Mouse (Mus musculus): ENCODE results near the gene Fstl1. TPM values are rescaled to one million over a fixed set of nuclear protein-coding genes. Genes with fewer than 3 reads are reported as not detected.

The Fstl1 gene
- total RNA-seq, 1 experiment from 2014 or later, result 120 TPM

GRCm38 (mm10) chr16:37868506-37869469 lies 92.1 kb downstream of the Fstl1 start:
- peak; percentile 69 for DNase-seq

GRCm38 (mm10) chr16:37869470-37870231 lies 93.0 kb downstream of the Fstl1 start:
- DNase-seq, result no peak

GRCm38 (mm10) chr16:37871112-37871715 lies 94.5 kb downstream of the Fstl1 start:
- DNase-seq, result peak; percentile 79

GRCm38 (mm10) chr16:37874501-37875235 lies 98.0 kb downstream of the Fstl1 start:
- no peak for DNase-seq

GRCm38 (mm10) chr16:37877406-37877805 lies 100.7 kb downstream of the Fstl1 start:
- no peak for DNase-seq

- no peak for DNase-seq
Observed at GRCm38 (mm10) chr16:37878951-37879505, 102.4 kb downstream of the Fstl1 start.

- DNase-seq, result no peak
Observed at GRCm38 (mm10) chr16:37879750-37880419, 103.2 kb downstream of the Fstl1 start.

GRCm38 (mm10) chr16:37881168-37881567 lies 104.5 kb downstream of the Fstl1 start:
- DNase-seq, result peak; percentile 66

Other genes with a start within 250 kb of the Fstl1 start
- 14.3 and 15.0 TPM in 2 replicates for gene Gtf2e1, start 237.1 kb upstream of the Fstl1 start, total RNA-seq (2021)
- 10.2 and 10.5 TPM in 2 replicates for gene Rabl3, start 237.0 kb upstream of the Fstl1 start, total RNA-seq (2021)
- 1.8 and 54.1 TPM in 2 replicates for gene Hgd, start 196.7 kb upstream of the Fstl1 start, total RNA-seq (2021)
- gene Ndufb4, start 122.4 kb upstream of the Fstl1 start, total RNA-seq (2021), result 181 and 184 TPM in 2 replicates
- 0.34 and 0.41 TPM in 2 replicates for gene Gm36028, start 84.3 kb downstream of the Fstl1 start, total RNA-seq (2021)
- gene Lrrc58, start 91.5 kb downstream of the Fstl1 start, total RNA-seq (2021), result 253 and 277 TPM in 2 replicates
- 0.26 TPM in 2 replicates for gene Gpr156, start 139.6 kb downstream of the Fstl1 start, total RNA-seq (2021)

Measured in adrenal gland, postnatal 14 days (tissue).